Mouse (Mus musculus): ENCODE data around the gene Olfr98. TPM values are rescaled to one million over a fixed set of nuclear protein-coding genes. Genes with fewer than 3 reads are reported as not detected.
"Not testable (repeated sequence)": the region's sequence is repeated elsewhere in the genome, so short reads cannot be mapped to it uniquely, and the experiment has no call there.

Olfr98 gene
- total RNA-seq (2021) = not detected

- no peak for DNase-seq (ENCODE audit: extremely low spot score in 1 of 2, low spot score in 1 of 2)
Measured at GRCm38 (mm10) chr17:37263626-37264025, at the start of gene Olfr98. Olfr98 (minus strand) TSS chr17:37263749.

DNA sequence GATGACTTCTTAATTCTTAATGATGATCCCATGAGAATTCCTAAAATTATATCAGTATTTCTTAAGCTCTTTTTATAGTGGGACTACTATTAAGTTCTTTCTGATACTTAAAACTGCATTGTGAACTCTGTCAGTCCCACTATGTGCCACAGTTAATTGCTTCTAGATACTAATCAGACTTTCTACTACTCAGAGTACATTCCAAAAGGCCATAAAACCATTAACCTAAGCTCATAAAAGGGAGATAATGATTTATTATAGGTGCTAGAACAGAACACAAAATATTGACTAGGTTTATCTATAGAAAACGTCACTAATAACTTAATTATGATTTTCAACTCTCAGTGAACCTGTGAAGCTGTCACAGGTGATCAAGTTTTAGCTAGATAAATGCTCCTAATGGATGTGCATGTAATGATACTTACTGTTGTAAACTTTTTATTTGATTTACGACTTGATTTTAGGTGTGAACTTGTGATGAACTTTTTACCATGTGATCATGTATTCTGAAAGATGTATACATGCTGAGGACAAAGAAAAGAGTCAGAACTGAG, 46.7 kb upstream of the Olfr98 start:
- no peak for DNase-seq (ENCODE audit: extremely low spot score in 1 of 2, low spot score in 1 of 2)

DNA sequence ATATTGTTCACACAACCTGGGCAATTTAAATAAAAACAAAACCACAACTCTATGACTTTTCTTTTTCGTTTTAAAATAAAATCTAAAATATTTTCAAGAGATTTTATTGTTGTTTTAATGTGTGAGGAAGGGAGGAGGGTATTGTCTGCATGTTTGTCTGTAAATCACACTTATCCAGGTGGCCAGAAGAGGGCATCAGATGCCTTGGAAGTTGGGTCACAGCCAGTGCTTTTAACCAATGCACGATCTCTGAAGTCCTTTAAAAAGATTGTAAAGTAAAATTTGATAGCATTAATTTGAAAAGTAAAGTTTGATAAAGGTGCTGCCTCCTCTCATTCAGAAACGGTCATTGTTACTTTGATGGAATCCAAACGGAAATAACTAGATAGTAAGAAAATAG, 44.9 kb upstream of the Olfr98 start:
- no peak for DNase-seq (ENCODE audit: extremely low spot score in 1 of 2, low spot score in 1 of 2)

DNA sequence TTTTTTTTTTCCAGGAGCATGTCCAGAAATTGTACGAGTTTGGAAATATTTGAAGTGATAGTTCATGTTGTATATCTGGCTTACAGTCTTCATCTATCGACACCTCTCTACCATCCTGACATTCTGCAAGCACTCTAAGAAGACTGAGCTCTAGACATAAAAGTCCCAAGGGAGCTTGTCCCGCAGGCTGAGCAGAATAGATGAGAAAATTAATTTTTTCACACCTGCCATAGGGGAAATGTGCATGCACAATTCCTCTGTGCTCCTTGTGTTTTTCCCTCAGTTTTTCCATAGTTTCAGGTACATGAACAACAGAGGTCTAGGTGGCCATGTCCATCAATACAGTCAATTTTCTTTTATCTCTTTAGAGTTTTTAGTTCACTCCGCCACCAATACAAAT, 40.7 kb upstream of the Olfr98 start, which contains the start of gene Olfr101:
Gene Olfr101 (minus strand): TSS at position 101 of the 400 bp plus-strand sequence.
- DNase-seq (ENCODE audit: extremely low spot score in 1 of 2, low spot score in 1 of 2) = no peak

- no peak for DNase-seq (ENCODE audit: extremely low spot score in 1 of 2, low spot score in 1 of 2)
Measured at GRCm38 (mm10) chr17:37283360-37283759, 19.8 kb upstream of the Olfr98 start, which contains the start of gene Olfr99. Olfr99 (minus strand) TSS chr17:37283460.

DNA sequence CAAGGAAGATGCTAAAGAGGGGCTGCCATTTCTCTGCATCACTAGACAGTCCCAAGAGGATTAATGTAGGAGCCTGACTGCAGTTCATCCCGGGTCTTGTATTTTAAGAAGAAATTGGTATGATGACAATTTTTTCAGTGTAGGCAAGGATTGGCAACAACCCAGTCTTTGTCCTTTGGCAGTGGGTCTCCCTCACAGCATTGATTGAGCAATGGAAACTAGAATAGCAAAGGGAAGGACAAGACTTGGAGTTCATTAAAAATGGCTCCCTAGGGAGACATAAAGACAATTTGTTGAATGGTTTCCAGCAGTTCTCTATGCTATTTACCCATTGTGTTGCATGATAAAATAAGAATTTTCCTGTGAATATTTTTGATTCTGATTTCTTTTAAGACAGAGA, 16.8 kb upstream of the Olfr98 start:
- DNase-seq (ENCODE audit: extremely low spot score in 1 of 2, low spot score in 1 of 2) = no peak

DNA sequence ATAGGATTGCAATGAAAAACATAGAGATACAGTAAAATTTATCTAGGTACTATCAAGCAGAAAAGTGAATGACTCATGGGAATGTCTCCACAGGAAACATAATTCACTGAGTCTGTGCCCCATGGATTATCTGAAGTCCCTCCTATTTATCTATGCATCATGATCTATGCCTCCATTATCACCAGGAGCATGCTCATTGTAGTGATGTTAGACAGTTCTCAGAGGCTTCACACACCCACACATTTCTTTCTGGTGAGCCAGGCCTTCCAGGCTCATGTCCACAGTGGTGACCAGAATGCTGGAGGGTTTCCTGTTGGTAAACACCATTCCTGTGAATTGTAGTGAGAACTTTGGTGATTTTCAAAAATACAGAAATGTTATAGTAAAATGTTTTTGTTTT, 13.0 kb upstream of the Olfr98 start:
- no peak for DNase-seq (ENCODE audit: extremely low spot score in 1 of 2, low spot score in 1 of 2)

DNA sequence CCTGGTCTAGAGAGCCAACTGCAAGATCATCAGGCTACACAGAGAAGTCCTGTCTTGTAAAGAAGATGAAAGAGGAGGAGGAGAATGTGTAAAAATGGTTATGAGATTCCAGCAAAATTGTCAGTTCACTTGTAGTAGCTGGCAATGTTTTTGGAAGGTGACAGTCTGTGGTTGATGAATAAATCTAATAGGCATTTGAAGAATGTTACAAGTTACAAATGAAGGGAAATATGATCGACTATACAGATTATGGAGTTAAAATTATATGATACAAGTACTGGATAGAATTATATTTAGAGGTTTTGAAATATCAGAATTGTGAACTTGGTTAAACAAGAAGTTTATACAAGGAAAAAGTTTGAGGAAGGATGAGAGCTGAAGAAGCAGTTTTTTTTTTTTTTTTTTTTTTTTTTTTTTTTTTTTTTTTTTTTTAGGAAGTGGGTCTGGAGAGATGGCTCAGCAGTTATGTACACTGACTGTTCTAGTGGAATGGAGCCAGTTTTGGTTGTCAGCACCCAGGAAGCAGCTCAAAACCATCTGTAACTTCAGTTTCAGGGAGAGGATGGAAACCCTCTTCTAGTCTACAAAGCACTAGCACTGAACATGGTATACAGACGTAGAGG, 12.2 kb upstream of the Olfr98 start:
- no peak for DNase-seq (ENCODE audit: extremely low spot score in 1 of 2, low spot score in 1 of 2)

- peak in 1 of 2 experiments; percentile 10 for DNase-seq (ENCODE audit: extremely low spot score in 1 of 2, low spot score in 1 of 2)
Measured at GRCm38 (mm10) chr17:37270702-37271092, 7.1 kb upstream of the Olfr98 start.

GRCm38 (mm10) chr17:37270058-37270701, 6.6 kb upstream of the Olfr98 start, which contains the start of gene H2-M3:
H2-M3 (plus strand) TSS chr17:37270220.
- DNase-seq (ENCODE audit: extremely low spot score in 1 of 2, low spot score in 1 of 2) = peak; percentile 86 to 97

GRCm38 (mm10) chr17:37250544-37250943, 13.0 kb downstream of the Olfr98 start:
- peak in 1 of 2 experiments; percentile 20 for DNase-seq (ENCODE audit: extremely low spot score in 1 of 2, low spot score in 1 of 2)

- no peak for DNase-seq (ENCODE audit: extremely low spot score in 1 of 2, low spot score in 1 of 2)
Measured at GRCm38 (mm10) chr17:37249460-37249859, 14.1 kb downstream of the Olfr98 start.

DNA sequence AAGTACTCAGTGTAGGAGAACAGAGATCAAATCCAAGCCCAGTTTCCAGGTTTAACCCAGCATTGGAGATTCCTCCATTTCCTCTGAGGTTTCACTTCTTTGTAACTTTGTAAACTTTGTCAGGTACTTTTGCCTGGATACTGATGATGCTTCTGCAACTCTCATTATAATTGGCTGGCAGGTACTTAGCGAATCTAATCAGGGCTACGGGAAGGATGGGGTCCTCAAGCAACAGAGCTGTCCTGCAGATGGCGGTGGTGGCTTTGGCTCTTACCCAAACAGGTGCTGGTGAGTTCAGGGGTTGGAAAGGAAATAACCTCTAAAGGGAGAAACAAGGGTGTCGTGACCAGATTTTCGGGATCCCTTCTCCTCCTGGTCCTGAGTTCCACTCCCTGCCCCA, 16.8 kb downstream of the Olfr98 start:
- DNase-seq (ENCODE audit: extremely low spot score in 1 of 2, low spot score in 1 of 2) = peak in 1 of 2 experiments; percentile 36

DNA sequence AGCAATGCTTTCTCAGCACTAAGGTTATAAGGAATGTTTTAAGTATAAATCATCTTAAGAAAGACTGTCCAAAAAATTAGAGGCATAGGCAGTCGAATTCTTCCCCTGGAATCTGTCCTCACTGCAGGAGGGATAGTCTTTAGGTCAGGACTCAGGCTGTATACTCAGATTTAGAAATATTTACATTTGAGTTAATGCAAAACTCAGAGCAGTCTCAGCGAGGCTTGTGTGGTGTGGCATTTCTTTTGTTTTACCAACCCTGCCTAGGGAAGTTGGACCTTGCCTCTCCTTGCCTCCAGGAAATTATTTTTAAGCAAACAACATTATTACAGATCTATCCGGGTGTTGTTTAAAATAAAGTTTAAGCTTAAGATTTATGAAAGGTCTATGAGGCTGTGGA, 21.4 kb downstream of the Olfr98 start:
- no peak for DNase-seq (ENCODE audit: extremely low spot score in 1 of 2, low spot score in 1 of 2)

DNA sequence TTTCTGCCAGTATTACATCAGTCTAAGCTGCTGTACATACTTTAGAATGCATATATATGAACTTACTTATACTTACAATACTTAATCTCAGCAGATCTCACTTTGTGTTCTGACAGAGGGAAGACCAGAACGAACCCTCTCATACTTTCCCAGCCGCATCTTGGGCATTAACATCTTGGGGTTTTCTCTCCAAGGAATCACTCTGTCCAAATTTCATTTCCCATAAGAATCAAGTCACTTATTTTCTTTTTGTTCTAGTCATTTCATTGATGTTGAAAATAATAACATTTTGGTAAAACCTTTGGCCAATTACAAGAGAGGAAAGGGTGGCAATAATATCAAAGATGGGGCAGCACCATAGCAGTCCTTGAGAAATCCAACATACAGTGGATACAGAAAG, 26.3 kb downstream of the Olfr98 start, which contains the start of gene Olfr97:
Gene Olfr97 (minus strand): TSS at position 101 of the 400 bp plus-strand sequence.
- not testable (repeated sequence) for DNase-seq (ENCODE audit: extremely low spot score in 1 of 2, low spot score in 1 of 2)

- no peak for DNase-seq (ENCODE audit: extremely low spot score in 1 of 2, low spot score in 1 of 2)
Measured at GRCm38 (mm10) chr17:37221879-37222278, 41.7 kb downstream of the Olfr98 start.

DNA sequence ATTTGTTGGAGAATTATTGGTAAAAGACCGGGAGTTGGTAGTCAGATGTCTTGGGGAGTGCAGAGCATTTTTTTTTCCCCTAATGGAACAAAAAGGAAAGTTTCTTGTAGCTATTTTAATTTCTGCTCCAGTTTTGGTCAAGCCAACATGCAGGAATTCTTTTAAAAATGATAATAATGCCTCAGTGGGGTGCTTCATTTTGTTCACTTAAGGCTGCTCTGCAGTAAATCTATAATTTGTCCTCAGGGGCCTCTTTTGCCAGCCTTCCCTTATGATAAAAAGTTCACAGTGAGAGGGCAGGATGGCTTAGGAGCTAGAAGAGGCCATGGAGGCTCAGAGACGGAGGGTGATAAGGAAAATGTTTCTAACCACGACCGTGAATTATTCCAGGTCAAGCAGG, 43.7 kb downstream of the Olfr98 start, which contains the start of gene Olfr96:
Gene Olfr96 (plus strand): TSS at position 301 of the 400 bp plus-strand sequence.
- no peak for DNase-seq (ENCODE audit: extremely low spot score in 1 of 2, low spot score in 1 of 2)

DNA sequence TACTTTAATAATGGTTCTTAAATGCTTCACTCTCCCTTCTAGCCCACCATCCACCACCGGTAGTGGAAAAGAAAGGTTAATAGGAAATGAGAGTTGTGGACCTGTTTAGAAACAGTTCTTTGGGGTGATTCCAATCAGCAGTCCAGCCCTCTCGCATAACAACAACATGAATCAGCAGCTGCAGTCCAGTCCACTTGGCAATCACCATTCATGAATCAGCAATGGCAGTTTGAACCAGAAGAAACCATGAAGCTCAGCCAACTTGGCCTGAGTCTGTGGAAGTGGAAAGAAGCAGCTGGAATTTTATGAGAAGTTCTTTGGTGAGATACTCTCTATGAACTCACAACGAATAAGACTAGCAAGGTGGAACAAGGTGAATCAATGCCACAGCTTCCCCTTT, 45.1 kb downstream of the Olfr98 start:
- DNase-seq (ENCODE audit: extremely low spot score in 1 of 2, low spot score in 1 of 2) = no peak

- no peak for DNase-seq (ENCODE audit: extremely low spot score in 1 of 2, low spot score in 1 of 2)
Measured at GRCm38 (mm10) chr17:37213018-37213417, 50.5 kb downstream of the Olfr98 start, which contains the start of gene Olfr95. Olfr95 (minus strand) TSS chr17:37213118.

Data from layer of hippocampus, postnatal 25 days (tissue).